In genomic region chr14:122170202-122170781, GRCm38 (mm10) we compare ENCODE assay signal across 15 mouse cellular contexts. TPM values are rescaled to one million over a fixed set of nuclear protein-coding genes. Genes with fewer than 3 reads are reported as not detected.
A peak's percentile ranks its signal among the peaks of the same experiment; 100 is the strongest.
DNase-seq lines count a peak whose midpoint lies in the region; ATAC-seq lines count a peak whose summit lies in the region.
"Had no signal": no experiment of that assay in that cellular context is flagged by ENCODE, and none has a peak within 500 bp of the region (broad histone marks: within the 10 kb centered on the region; RNA-seq: fewer than 3 reads in every experiment).

No protein-coding gene starts in this region.

- peak; percentile 47; the same call in 1 of the 2 replicates for ATAC-seq in embryonic facial prominence, embryonic 14.5 days (ENCODE audit: low read depth)
- peak; percentile 31 for ATAC-seq in forebrain, embryonic 13.5 days
- peak; percentile 41; the same call in 1 of the 2 replicates for ATAC-seq in hindbrain, embryonic 14.5 days (ENCODE audit: low FRiP score)
- ATAC-seq in midbrain, embryonic 15.5 days (replicated peaks), result peak; percentile 61

- H3K9me3 ChIP-seq in embryonic facial prominence, embryonic 14.5 days (ENCODE audit: control insufficient read depth, low read length), result no peaks in the 10 kb centered on the region
- no peaks in the 10 kb centered on the region for H3K9me3 ChIP-seq in embryonic facial prominence, embryonic 10.5 days
- no peaks in the 10 kb centered on the region for H3K9me3 ChIP-seq in forebrain, embryonic 13.5 days (replicated peaks)
- H3K9me3 ChIP-seq in hindbrain, embryonic 14.5 days (ENCODE audit: control insufficient read depth, low read length), result no peaks in the 10 kb centered on the region
- no peaks in the 10 kb centered on the region for H3K9me3 ChIP-seq in midbrain, embryonic 15.5 days
- H3K9me3 ChIP-seq: embryonic facial prominence, embryonic 13.5 days; heart, embryonic 15.5 days; liver, embryonic 15.5 days; neural tube, embryonic 13.5 days had no signal

- WGBS in embryonic facial prominence, embryonic 14.5 days, result 76% methylated on average over 7 of the region's 7 CpGs
- 78% methylated on average over 7 of the region's 7 CpGs for WGBS in embryonic facial prominence, embryonic 10.5 days
- 66% methylated on average over 7 of the region's 7 CpGs for WGBS in forebrain, embryonic 13.5 days
- WGBS in hindbrain, embryonic 14.5 days, result 60% methylated on average over 7 of the region's 7 CpGs
- WGBS in midbrain, embryonic 15.5 days, result 52% methylated on average over 7 of the region's 7 CpGs

- no peak overlapping the region for H3K9ac ChIP-seq in embryonic facial prominence, embryonic 14.5 days (ENCODE audit: low read depth, low read length)
- no peak overlapping the region for H3K9ac ChIP-seq in forebrain, embryonic 13.5 days
- H3K9ac ChIP-seq in hindbrain, embryonic 14.5 days, result no peak overlapping the region
- no peak overlapping the region for H3K9ac ChIP-seq in midbrain, embryonic 15.5 days
- H3K9ac ChIP-seq: embryonic facial prominence, embryonic 13.5 days; heart, embryonic 15.5 days; liver, embryonic 15.5 days; neural tube, embryonic 13.5 days had no signal

- peaks cover 3% of the 10 kb centered on the region; the same call in 1 of the 2 replicates for H3K4me1 ChIP-seq in embryonic facial prominence, embryonic 14.5 days (ENCODE audit: control insufficient read depth, insufficient read depth, low read length)
- peaks cover 9% of the 10 kb centered on the region; the same call in 1 of the 2 replicates for H3K4me1 ChIP-seq in embryonic facial prominence, embryonic 10.5 days
- peaks cover 7% of the 10 kb centered on the region for H3K4me1 ChIP-seq in forebrain, embryonic 13.5 days
- H3K4me1 ChIP-seq in hindbrain, embryonic 14.5 days (replicated peaks; ENCODE audit: control insufficient read depth, insufficient read depth, low read length), result 0 out of 2 replicates have a peak, but pooled peaks cover 4% of the 10 kb centered on the region
- H3K4me1 ChIP-seq in midbrain, embryonic 15.5 days, result peaks cover 16% of the 10 kb centered on the region
- H3K4me1 ChIP-seq: heart, embryonic 15.5 days had no signal

- no peak overlapping the region for H3K4me3 ChIP-seq in embryonic facial prominence, embryonic 14.5 days (ENCODE audit: low read depth, low read length)
- H3K4me3 ChIP-seq in embryonic facial prominence, embryonic 10.5 days, result no peak overlapping the region
- no peak overlapping the region for H3K4me3 ChIP-seq in forebrain, embryonic 13.5 days
- no peak overlapping the region for H3K4me3 ChIP-seq in hindbrain, embryonic 14.5 days (replicated peaks; ENCODE audit: low read length)
- no peak overlapping the region for H3K4me3 ChIP-seq in midbrain, embryonic 15.5 days
- H3K4me3 ChIP-seq: embryonic facial prominence, embryonic 13.5 days; heart, embryonic 15.5 days; liver, embryonic 15.5 days; neural tube, embryonic 13.5 days had no signal

- H3K4me2 ChIP-seq in embryonic facial prominence, embryonic 14.5 days (ENCODE audit: low read depth, low read length), result no peak overlapping the region
- no peak overlapping the region for H3K4me2 ChIP-seq in forebrain, embryonic 13.5 days
- no peak overlapping the region for H3K4me2 ChIP-seq in hindbrain, embryonic 14.5 days (replicated peaks)
- no peak overlapping the region for H3K4me2 ChIP-seq in midbrain, embryonic 15.5 days
- H3K4me2 ChIP-seq: embryonic facial prominence, embryonic 13.5 days; heart, embryonic 15.5 days; liver, embryonic 15.5 days; neural tube, embryonic 13.5 days had no signal

- H3K36me3 ChIP-seq in embryonic facial prominence, embryonic 14.5 days (ENCODE audit: control insufficient read depth, insufficient read depth, low read length), result no peaks in the 10 kb centered on the region
- H3K36me3 ChIP-seq in embryonic facial prominence, embryonic 10.5 days (replicated peaks), result no peaks in the 10 kb centered on the region
- no peaks in the 10 kb centered on the region for H3K36me3 ChIP-seq in forebrain, embryonic 13.5 days (ENCODE audit: poor library complexity, severe bottlenecking)
- no peaks in the 10 kb centered on the region for H3K36me3 ChIP-seq in hindbrain, embryonic 14.5 days (replicated peaks; ENCODE audit: control insufficient read depth, insufficient read depth)
- no peaks in the 10 kb centered on the region for H3K36me3 ChIP-seq in midbrain, embryonic 15.5 days (replicated peaks)
- H3K36me3 ChIP-seq: embryonic facial prominence, embryonic 13.5 days; heart, embryonic 15.5 days; liver, embryonic 15.5 days; neural tube, embryonic 13.5 days had no signal

- H3K27me3 ChIP-seq in embryonic facial prominence, embryonic 14.5 days (replicated peaks; ENCODE audit: control insufficient read depth, insufficient read depth, low read length), result no peaks in the 10 kb centered on the region
- no peaks in the 10 kb centered on the region for H3K27me3 ChIP-seq in embryonic facial prominence, embryonic 10.5 days (replicated peaks; ENCODE audit: low read depth, poor library complexity, severe bottlenecking)
- no peaks in the 10 kb centered on the region for H3K27me3 ChIP-seq in forebrain, embryonic 13.5 days
- H3K27me3 ChIP-seq in hindbrain, embryonic 14.5 days (ENCODE audit: control insufficient read depth, insufficient read depth, low read length), result no peaks in the 10 kb centered on the region
- H3K27me3 ChIP-seq in midbrain, embryonic 15.5 days (replicated peaks), result no peaks in the 10 kb centered on the region
- H3K27me3 ChIP-seq: embryonic facial prominence, embryonic 13.5 days; heart, embryonic 15.5 days; liver, embryonic 15.5 days; neural tube, embryonic 13.5 days had no signal

- H3K27ac ChIP-seq in embryonic facial prominence, embryonic 14.5 days (replicated peaks; ENCODE audit: low read depth, low read length), result no peak overlapping the region
- H3K27ac ChIP-seq in embryonic facial prominence, embryonic 10.5 days (replicated peaks), result no peak overlapping the region
- H3K27ac ChIP-seq in forebrain, embryonic 13.5 days, result no peak overlapping the region
- H3K27ac ChIP-seq in hindbrain, embryonic 14.5 days, result 0 out of 2 replicates have a peak overlapping the region, but pooled peaks have one; percentile 17
- H3K27ac ChIP-seq in midbrain, embryonic 15.5 days, result peak overlapping the region; percentile 68
- H3K27ac ChIP-seq: embryonic facial prominence, embryonic 13.5 days; heart, embryonic 15.5 days; liver, embryonic 15.5 days; neural tube, embryonic 13.5 days had no signal

- DNase-seq in embryonic facial prominence, embryonic 14.5 days (ENCODE audit: low spot score), result no peak
- DNase-seq in embryonic facial prominence, embryonic 10.5 days (ENCODE audit: low spot score), result no peak
- DNase-seq in hindbrain, embryonic 14.5 days (ENCODE audit: low spot score), result no peak
- DNase-seq in right cerebral cortex, adult 2 months (ENCODE audit: low spot score in 2 of 2), result no peak
- no peak for DNase-seq in cerebellum, postnatal 25 days
- DNase-seq in frontal cortex, adult 2 months (ENCODE audit: extremely low spot score in 1 of 2, low spot score in 1 of 2), result no peak
- DNase-seq: cerebellum, adult 11 months; lung, postnatal 36 days; thymus, adult 18-20 months had no signal

RNA-seq across cellular contexts. Expression of gene Clybl, which starts 11.2 kb away (rescaled TPM):
- polyA plus RNA-seq in embryonic facial prominence, embryonic 14.5 days (2014; fragmentation: Nextera tagmentation; extraction: Ambion mirVana), result 26.6 and 27.1 TPM in 2 replicates
- polyA plus RNA-seq in embryonic facial prominence, embryonic 10.5 days (2016; fragmentation: Nextera tagmentation; extraction: Ambion mirVana), result 21.8 and 23.1 TPM in 2 replicates
- polyA plus RNA-seq in forebrain, embryonic 13.5 days (2015; fragmentation: Nextera tagmentation; extraction: Ambion mirVana), result 21.0 and 22.9 TPM in 2 replicates
- polyA plus RNA-seq in hindbrain, embryonic 14.5 days (2014; fragmentation: Nextera tagmentation; extraction: Ambion mirVana), result 13.1 and 16.3 TPM in 2 replicates
- 12.5 and 15.6 TPM in 2 replicates for polyA plus RNA-seq in midbrain, embryonic 15.5 days (2015; fragmentation: Nextera tagmentation; extraction: Ambion mirVana)
- polyA plus RNA-seq in frontal cortex, adult 2 months (2012; rRNA removed), result 24.5 and 24.6 TPM in 2 replicates

Comparison
In these comparisons a context has a peak if more than half of its experiments do, and no peak if none do; other contexts are left out.
1. H3K27ac ChIP-seq: peak in hindbrain, embryonic 14.5 days (single experiment) and midbrain, embryonic 15.5 days (single experiment); none in embryonic facial prominence, embryonic 14.5 days (single experiment), embryonic facial prominence, embryonic 10.5 days (single experiment) and forebrain, embryonic 13.5 days (single experiment).
2. Peak in every context shown above with its lines, with median percentiles within 50 percentile points of each other: ATAC-seq.